Mouse (Mus musculus) G1E-ER4 (cell line): ENCODE results near the gene Tacr1. TPM values are rescaled to one million over a fixed set of nuclear protein-coding genes. Genes with fewer than 3 reads are reported as not detected.

ENCODE experiments used
- GATA1 ChIP-seq: IDR thresholded peaks from one replicate; pipeline ENCODE4 v1.8.0; 2012; ENCODE audit warnings: low read length, inconsistent platforms
- polyA plus RNA-seq: library from polyadenylated mRNA; stranded (reverse); fragments of >175 nt; gene quantifications from 2 replicates; pipeline ENCODE4 v1.2.3, GENCODE M21; 2012

Tacr1 gene
- polyA plus RNA-seq, result not detected in 2 replicates

DNA sequence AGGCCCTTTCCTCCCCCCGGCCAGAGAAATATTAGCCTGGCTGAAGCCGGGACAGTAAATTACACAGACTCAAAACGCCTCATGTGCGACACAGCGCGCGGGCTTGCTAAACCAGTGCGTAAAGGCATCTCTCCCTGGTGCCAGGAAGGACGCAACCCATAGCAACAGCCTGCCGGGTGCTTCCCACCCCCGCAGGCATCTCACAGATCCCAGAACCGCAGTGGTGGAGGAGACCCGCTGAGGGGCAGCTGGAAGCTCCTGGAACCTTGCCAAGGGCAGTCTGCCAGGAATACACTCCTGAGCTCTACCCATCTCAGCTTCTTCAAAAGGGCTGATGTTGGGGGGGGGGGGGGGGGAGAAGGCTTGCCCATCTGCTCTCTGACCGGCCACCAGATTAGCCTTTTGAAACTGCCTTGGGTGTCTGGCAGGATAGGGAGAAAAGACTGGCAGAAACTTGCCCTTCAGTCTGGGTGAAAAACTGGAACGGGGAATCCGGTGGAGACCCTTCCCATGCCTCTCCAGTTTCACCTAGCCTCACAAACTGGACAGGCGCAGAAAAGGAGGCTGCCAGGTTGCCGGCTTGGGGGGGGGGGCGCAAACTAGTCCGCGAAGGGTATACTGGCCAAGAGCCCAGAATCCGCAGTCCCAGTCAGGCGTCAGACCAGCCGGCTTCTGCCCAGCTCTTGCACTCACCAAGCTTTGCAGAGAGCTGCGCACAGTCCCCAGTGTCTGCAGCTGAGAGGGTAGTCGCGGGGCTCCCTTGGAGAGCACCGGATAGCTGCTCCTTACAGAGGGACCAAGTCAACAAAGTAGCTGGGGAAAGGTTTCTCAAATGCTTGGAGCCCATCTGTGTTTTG is at the start of gene Tacr1:
Tacr1 (plus strand) TSS at position 740 of the 857 bp plus-strand sequence.
- TF ChIP-seq GATA1, result no peak

DNA sequence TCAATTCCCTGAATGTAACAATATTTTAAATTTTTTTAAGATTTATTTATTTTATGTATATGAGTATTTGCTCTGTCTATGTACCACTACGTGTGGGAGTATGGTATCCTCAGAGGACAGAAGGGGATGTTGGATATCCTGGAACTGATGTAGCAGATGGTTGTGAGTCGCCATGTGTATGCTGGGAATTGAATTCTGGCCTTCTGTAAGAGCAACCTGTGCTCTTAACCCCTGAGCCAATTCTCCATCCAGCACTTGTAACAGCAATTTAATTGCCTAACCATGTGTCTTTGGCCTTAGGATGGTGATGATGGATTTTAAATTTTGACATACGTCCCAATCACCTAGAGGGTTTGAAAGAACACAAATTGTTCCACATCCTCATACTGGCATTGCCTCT is 26.0 kb upstream of the Tacr1 start:
- TF ChIP-seq GATA1, result no peak

DNA sequence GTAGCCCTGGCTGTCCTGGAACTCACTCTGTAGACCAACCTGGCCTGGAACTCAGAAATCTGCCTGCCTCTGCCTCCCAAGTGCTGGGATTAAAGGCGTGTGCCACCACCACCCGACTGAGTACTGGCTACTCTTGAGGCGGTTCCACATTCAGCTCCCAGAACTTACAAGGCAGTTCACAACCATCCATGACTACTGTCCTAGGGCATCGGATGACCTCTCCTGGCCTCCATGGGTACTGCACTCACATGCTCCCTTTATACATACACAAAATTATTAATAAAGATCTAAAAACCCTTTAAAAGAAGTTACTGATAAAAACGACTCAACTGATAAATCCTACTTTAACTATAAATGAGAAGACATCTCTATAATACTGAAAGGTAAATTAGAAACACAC is 18.6 kb upstream of the Tacr1 start:
- no peak for TF ChIP-seq GATA1

DNA sequence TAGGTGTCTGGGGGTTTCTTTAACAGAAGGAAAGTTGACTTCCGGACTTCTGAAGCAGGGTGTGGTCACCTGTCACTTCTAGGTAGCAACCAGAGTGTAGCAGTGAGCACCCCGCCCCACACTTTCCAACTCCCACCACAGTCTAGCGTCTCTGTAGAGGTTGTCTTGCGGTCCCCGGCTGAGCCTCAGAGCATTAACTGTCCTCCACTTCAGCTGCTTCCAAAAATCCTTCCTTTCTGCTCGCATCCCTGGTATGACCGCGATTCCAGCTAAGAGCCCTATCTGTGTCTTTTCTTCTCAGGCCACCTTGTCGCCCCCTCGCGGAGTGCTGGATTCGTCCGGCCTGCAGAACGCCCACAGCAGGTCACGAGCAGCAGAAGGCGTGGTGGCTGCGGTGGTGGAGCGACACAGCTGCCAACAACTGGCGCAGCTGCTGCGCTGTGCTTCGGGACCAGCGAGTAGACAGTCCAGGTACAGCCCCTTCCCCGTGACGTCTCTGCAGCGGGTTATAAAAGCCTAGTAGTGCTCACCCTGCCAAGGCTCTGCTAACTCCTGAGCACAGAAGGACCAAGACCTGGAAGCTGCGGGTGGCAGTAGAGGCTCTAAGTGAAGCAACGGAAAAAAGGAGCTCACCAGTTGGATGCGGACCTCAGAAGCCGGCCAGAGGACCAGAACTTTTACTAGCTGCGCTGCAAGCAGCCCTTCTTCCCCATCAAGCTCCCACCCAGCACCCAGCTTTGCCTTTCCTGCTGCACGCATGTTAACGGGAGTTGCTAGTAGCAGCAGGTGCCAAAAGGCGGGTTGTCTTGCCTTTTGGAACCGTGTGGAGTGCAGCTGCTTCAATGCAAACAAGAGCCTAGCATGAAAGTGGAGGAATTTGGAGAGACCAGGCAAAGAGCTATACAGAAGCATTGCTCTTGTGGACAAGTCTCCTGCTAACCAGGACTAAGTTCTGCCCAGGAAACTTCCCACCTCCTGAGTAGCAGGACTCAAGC is 664 bp downstream of the Tacr1 start:
- TF ChIP-seq GATA1, result no peak

DNA sequence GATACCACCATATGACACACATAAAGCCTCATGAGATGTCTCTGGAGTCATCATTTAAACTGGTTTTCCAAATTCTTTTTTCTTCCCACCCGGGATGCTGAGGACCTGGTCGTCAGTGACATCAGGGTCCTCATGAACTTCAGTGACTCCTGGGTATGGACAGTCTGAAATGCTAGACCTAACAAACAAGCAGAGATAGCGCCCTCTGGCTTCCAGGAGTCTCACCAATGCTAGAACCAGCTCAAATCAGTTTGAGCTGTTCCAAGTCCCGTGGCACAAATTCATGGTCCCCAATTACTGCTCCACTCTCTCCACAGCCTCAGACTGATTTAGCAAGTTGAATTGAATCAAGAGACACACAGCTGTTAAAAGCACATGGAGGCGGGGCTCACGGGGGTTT is 16.2 kb downstream of the Tacr1 start:
- TF ChIP-seq GATA1, result no peak

DNA sequence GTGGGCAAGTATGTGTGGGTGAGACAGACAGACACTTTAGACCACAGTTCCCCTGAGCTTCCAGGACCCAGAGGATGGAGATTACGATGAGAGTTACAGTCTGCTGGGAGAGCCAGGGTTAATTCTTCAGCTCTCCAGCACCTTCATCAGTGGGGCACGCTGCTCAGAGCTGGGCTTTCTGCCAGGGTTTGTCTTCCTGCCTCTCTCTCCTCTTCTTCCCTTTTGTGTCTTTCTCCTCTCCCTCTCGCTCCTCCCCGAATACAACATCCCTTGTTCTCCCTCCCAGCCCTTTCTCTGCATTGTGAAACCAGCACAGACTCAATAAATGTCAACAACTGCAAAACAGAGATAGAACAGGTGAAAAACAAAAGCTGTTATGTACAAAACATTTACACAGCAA is 18.1 kb downstream of the Tacr1 start:
- no peak for TF ChIP-seq GATA1

DNA sequence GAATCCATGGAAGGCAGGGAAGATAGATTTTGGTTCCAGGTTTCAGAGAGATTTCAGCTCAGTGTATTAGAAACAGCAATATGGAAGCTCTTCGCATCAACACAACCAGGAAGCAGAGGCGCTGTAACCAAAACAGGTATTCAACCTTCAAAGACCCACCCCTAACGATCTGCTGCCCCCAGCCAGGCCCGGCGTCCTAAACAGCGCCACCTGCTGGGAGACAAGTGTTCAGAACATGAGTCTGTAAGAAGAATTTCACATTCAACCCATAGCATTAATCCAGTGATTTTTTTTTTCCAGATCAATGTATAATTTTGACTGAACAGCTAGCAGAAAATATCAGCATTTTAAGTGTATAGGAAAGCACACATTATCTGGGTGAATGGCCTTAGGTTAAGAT is 26.8 kb downstream of the Tacr1 start:
- no peak for TF ChIP-seq GATA1

DNA sequence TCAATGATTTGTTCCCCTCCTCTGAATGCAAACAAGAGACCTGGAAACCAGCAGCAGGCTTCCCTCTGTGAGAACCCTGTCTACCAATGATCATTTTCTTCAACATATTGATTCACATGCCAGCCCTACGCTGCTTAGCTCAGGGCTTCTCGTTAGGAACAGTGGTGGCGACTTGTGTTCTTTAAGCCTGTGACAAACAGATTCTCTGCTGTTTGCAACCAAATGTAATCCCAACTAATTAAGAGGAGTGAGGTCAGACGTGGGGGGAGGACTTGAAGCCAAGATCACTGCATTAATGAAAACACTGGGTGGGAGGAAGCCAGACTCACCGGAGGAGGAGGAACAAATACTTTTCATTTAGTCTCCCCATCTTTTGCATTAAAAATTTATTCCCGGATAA is 27.6 kb downstream of the Tacr1 start:
- TF ChIP-seq GATA1, result no peak

DNA sequence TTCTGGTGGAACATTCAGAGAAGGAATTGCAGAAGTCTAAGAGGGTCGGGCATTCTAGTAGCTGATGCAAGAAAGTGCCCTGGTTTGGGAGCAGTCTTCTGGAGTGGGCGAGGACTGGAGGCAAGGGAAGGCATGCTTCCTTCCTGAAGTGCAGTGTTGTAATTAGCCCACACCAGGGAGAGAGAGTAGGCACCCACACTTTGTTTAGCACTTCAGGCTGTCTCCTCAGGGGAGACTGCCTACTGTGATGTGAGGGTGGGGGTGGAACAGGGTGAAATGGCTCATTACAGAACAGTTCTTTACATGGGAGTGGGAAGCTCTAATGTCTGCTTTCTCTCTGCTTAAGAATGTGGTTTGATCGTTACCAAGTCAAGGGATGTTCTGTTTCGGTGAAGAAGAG is 35.0 kb downstream of the Tacr1 start:
- TF ChIP-seq GATA1, result no peak

DNA sequence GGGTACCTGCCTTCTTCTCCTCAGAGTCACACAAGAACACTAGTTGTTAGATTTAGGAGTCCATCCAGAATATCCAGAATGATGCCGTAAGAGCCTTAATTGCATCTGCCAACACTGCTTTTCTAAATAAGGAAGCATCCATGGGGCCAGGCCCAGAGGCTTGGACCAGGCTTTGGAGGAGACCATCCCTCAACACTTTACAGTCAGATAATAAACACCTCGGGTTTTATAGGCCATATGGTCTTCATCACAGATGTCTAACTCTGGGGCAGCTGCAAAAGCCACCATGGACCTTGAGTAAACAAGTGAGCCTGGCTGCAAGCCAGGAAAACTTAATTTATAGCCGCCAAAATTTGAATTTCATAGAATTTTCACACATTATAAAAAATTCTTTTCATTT is 53.1 kb downstream of the Tacr1 start:
- no peak for TF ChIP-seq GATA1

DNA sequence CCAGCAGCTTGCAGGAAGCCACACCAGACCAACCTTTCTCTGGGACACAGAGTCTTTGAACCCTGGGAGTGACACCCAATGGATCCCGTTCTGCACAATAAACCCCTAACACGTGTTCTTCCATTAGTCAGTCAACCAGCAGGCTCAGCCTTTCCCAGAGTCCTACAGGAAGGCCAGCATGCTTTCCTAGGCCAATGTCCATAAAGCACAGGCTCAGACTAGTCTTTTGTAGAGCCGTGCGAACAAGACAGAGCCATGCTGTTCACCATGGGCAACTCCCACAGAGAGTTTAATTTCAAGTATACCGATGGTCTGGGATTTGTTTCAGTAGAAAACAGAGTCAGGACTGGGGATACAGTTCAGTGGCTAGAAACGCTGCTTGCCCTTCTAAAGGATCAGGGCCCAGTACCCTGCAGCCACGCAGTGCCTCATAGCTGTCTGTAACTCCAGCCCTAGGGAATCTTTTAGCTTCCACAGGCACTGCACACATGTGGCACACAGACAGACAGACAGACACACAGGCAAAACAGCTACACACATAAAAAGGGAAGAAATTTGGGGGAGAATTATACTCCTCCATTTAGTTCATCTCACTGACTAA is 55.1 kb downstream of the Tacr1 start:
- TF ChIP-seq GATA1, result no peak

DNA sequence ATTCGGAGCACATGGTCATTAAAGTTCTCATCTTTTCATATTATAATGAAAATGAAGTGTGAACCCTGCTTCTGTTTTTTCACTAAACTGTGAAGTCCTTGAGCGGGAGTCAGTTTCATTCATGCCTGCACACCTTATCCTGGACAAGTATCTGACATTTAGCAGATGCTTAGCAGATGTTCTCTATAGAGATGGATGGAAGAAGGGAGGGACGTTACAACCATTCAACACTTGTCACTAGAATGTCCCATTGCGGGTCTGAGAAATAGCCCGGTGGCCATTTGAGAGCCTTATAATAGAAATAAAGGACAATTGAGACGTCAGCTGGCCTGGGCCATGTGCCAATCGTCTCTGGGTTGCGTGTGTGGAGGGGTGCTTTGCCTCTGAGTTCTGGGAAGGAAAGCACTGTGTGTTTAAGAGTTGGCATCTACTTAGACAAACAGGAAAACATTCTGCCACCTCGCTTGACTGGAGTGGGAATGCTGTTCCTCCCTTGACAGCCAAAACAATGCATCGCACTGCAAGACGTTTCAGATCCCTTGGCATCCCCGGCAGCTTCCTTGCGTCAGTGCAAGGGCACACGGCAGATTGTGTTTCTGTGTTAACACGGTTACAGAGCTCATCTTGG is 56.7 kb downstream of the Tacr1 start:
- TF ChIP-seq GATA1, result no peak

DNA sequence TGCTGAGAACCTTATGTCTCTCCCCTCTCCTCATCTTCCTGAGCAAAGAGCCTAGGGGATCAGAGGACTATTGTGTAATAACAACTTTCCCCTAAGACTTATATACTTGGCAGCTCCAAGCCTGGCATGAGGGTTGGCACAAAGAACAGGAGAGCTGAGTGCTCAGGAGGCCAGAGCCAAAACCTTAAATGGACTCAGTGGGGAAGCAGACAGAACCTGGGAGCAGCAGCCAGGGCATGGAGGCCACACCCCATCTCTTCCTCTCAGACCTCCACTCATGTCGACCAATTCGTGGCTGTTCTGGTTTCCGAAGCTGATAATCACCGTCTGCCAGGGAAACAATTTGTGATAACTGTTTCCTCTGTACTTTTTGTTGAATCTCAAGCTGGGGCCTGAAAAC is 61.0 kb downstream of the Tacr1 start:
- TF ChIP-seq GATA1, result no peak

DNA sequence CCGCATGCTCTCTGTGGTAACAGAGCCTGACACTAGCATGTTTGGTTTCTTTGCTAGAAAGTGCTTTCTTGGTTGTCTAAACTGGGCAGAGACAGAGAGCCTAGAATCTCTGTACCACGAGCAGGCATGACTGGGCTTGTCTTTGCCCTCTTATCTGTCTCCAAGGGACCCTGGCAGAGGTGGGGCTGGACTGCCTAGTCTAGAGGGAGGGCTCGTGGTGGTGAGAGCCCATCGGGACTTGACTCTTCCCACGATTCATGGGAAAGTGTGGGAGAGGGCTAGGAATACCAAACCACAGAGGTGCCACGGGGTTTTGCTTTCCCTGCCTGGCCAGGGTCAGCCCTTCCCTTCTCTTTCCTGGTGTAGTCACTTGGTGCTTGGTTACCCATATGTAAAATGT is 72.3 kb downstream of the Tacr1 start:
- no peak for TF ChIP-seq GATA1

DNA sequence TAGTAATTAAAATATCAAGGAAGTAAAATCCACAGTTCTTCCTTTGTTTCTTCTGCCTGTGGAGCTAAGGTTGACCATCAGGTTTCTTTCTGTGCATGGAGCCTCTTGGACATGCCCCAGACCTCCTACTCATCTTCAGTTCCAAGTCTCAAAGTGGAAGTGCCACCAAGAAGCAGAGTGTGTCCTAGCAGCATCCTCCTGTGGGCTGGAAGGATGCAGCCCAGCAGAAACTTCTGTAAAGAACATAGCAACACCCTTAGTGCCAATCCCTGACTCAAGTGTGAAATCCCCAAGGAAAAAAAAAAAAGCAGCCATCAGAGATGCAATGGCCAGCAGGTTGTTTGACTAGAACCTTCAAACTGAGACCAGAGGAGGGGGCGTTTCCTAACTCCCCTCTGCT is 81.7 kb downstream of the Tacr1 start:
- no peak for TF ChIP-seq GATA1
